Mouse (Mus musculus): Measurements from ENCODE around the gene Nanos3.

GRCm38 (mm10) chr8:84126742-84127141 lies 58.3 kb downstream of the Nanos3 start:
- TF ChIP-seq POLR2A (IDR thresholded peaks at IDR 0.05; ENCODE audit: borderline replicate concordance, insufficient read depth, low read length) (no peak), CTCF (IDR thresholded peaks at IDR 0.05; ENCODE audit: borderline replicate concordance, insufficient read depth, low read depth, low read length) (no peak)
